Mouse (Mus musculus) forebrain, embryonic 15.5 days (tissue): Measurements from ENCODE around the gene Tjap1. TPM values are rescaled to one million over a fixed set of nuclear protein-coding genes. Genes with fewer than 3 reads are reported as not detected.

Experiments used
- ATAC-seq: fragments of 200-750 bp; cut with Nextera tagmentation; replicated peaks from 2 replicates; pipeline ENCODE4 v1.8.0; 2017; ENCODE audit warnings: mild to moderate bottlenecking, moderate TSS enrichment, moderate library complexity
- H3K27ac ChIP-seq: fragments of 300-500 bp; sonication (generic); replicated peaks from 2 replicates; pipeline ENCODE4 v1.5.1; 2015; ENCODE audit warnings: mild to moderate bottlenecking, inconsistent platforms
- H3K27me3 ChIP-seq: fragments of 300-500 bp; sonication (generic); 2 replicates; pipeline ENCODE4 v1.6.1; 2015; ENCODE audit warnings: inconsistent platforms
- H3K36me3 ChIP-seq: fragments of 300-500 bp; sonication (generic); 2 replicates; pipeline ENCODE4 v1.6.1; 2015; ENCODE audit warnings: mild to moderate bottlenecking, inconsistent platforms
- H3K4me1 ChIP-seq: fragments of 300-500 bp; sonication (generic); 2 replicates; pipeline ENCODE4 v1.6.1; 2015; ENCODE audit warnings: inconsistent platforms
- H3K4me2 ChIP-seq: fragments of 300-500 bp; sonication (generic); replicated peaks from 2 replicates; pipeline ENCODE4 v1.6.1; 2015; ENCODE audit warnings: mild to moderate bottlenecking, inconsistent platforms
- H3K4me3 ChIP-seq: fragments of 300-500 bp; sonication (generic); 2 replicates; pipeline ENCODE4 v1.5.1; 2015; ENCODE audit warnings: mild to moderate bottlenecking, inconsistent platforms
- H3K9ac ChIP-seq: fragments of 300-500 bp; sonication (generic); replicated peaks from 2 replicates; pipeline ENCODE4 v1.6.1; 2015; ENCODE audit warnings: mild to moderate bottlenecking, inconsistent platforms
- H3K9me3 ChIP-seq: fragments of 300-500 bp; sonication (generic); 2 replicates; pipeline ENCODE4 v1.6.1; 2016; ENCODE audit warnings: inconsistent platforms
- WGBS: fragments of 180-500 bp; shearing (Covaris S2); methylation state at CpG from one replicate; pipeline ENCODE4 v1.1.7; 2015; ENCODE audit warnings: mixed read lengths; 5-methylcytosine and 5-hydroxymethylcytosine counted together
- polyA plus RNA-seq: library from polyadenylated mRNA; unstranded; fragments of >200 nt; fragmentation: Nextera tagmentation; extraction: Ambion mirVana; gene quantifications from 2 replicates; pipeline ENCODE4 v1.2.1, GENCODE M21; 2015

Gene Tjap1
- polyA plus RNA-seq, 1 experiment from 2014 or later: 31.5 TPM

DNA sequence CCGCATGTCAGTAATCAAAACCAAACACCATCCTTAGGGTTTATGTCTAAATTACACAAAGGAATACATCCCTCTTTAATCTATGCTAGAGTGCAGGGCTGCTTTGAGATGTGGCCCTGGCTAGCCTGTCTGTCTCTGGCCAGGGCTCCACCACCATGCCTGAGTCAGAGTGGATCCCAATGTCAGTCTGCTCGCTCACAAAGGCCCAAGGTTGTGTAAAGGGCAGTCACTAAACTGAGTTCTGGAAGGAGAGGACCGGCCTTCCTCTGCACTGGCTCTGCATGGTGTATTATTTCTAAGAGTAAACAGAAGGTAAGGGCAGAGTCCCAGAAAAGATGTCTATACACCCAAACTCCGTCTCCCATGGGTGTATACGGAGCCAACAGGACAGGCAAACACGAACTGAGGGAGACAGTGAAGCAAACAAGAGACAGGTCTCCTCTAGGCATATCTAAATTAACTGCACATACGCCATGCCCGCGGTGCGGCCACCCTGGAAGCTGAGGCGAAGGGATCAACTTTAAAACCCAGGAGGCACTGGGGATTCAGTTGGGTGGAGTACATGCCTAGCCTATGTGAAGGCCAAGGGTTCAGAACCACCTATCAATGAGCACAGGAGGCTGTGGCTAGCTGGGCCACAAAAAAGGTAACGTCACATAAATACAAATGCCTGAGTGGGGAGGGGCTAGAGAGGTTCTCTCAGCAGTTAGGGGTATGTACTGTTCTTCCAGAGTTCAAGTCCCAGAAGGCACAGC lies 4.6 kb downstream of the Tjap1 start:
- ATAC-seq: no peak
- Histone ChIP-seq H3K36me3 (peaks cover 16% of the 10 kb centered on the region), H3K27me3 (no peaks in the 10 kb centered on the region), H3K4me2 (no peak overlapping the region), H3K4me1 (peaks cover 22% of the 10 kb centered on the region), H3K9me3 (no peaks in the 10 kb centered on the region), H3K4me3 (no peak overlapping the region), H3K9ac (no peak overlapping the region), H3K27ac (no peak overlapping the region)
- 92% methylated on average over 12 of the region's 12 CpGs for WGBS

DNA sequence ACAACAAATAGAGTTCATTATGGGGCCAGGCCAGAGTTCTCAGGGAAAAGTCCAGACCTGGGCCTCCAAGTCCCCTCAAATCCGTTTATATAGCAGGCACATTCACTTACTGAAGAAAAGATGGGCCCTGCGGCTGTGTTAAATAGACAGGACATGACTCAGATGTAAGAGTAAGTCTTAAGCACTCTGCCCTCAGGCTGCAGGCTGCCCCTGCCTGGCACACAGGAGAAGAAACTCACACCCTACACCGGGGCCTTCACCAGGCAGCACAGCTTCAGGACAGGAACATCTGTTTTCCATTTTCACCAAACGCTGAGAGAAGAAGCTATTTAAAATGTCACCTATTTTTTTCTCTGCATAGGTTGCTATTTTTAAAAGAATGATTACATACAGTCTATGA lies 5.2 kb downstream of the Tjap1 start:
- 86% methylated on average over 4 of the region's 4 CpGs for WGBS

GRCm38 (mm10) chr17:46275506-46275905 lies 7.3 kb downstream of the Tjap1 start:
- no peaks in the 10 kb centered on the region for H3K9me3 ChIP-seq
- no peak overlapping the region for H3K27ac ChIP-seq
- no peak overlapping the region for H3K4me2 ChIP-seq
- no peak overlapping the region for H3K9ac ChIP-seq
- no peak for ATAC-seq
- no peak overlapping the region for H3K4me3 ChIP-seq
- no peaks in the 10 kb centered on the region for H3K4me1 ChIP-seq
- peaks cover 20% of the 10 kb centered on the region for H3K36me3 ChIP-seq
- WGBS: 90% methylated on average over 10 of the region's 10 CpGs
- H3K27me3 ChIP-seq: no peaks in the 10 kb centered on the region

More for the DNA sequence above, 5.2 kb downstream of the Tjap1 start:
- no peak overlapping the region for H3K9ac ChIP-seq
- no peak overlapping the region for H3K4me3 ChIP-seq
- no peak for ATAC-seq
- no peaks in the 10 kb centered on the region for H3K27me3 ChIP-seq
- no peak overlapping the region for H3K4me2 ChIP-seq
- H3K36me3 ChIP-seq: peaks cover 16% of the 10 kb centered on the region
- H3K4me1 ChIP-seq: peaks cover 19% of the 10 kb centered on the region
- H3K9me3 ChIP-seq: no peaks in the 10 kb centered on the region
- H3K27ac ChIP-seq: no peak overlapping the region

- WGBS: 91% methylated on average over 6 of the region's 6 CpGs
- H3K27me3 ChIP-seq: no peaks in the 10 kb centered on the region
- H3K9ac ChIP-seq: no peak overlapping the region
- no peak for ATAC-seq
- no peak overlapping the region for H3K4me3 ChIP-seq
- H3K9me3 ChIP-seq: no peaks in the 10 kb centered on the region
- no peak overlapping the region for H3K27ac ChIP-seq
- H3K4me1 ChIP-seq: no peaks in the 10 kb centered on the region
- peaks cover 17% of the 10 kb centered on the region for H3K36me3 ChIP-seq
- H3K4me2 ChIP-seq: no peak overlapping the region
Measured at GRCm38 (mm10) chr17:46275034-46275433, 7.8 kb downstream of the Tjap1 start.

DNA sequence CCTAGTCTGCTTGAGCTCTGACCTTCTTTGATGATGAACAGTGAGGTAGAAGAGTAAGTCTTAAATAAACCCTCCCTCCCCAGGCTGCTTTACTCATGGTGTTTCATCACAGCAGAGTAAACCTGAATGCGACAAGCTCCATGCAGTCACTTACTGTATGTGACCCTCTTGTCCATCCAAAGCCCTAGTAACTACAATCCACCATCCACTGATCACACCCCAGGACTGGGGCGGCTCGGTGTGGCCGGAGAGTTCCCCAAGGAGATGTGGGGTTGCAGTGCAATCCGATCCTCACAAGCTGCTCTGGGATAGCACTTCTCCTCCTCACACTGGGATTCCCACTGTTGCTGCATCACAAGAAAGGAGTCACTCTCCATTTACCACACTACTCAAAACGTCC lies 8.4 kb downstream of the Tjap1 start:
- Histone ChIP-seq H3K27me3 (no peaks in the 10 kb centered on the region), H3K9ac (no peak overlapping the region), H3K9me3 (no peaks in the 10 kb centered on the region), H3K27ac (no peak overlapping the region), H3K36me3 (peaks cover 15% of the 10 kb centered on the region), H3K4me2 (no peak overlapping the region), H3K4me1 (no peaks in the 10 kb centered on the region), H3K4me3 (no peak overlapping the region)
- WGBS: 79% methylated on average over 6 of the region's 6 CpGs
- ATAC-seq: no peak

GRCm38 (mm10) chr17:46273803-46274236 lies 9.0 kb downstream of the Tjap1 start:
- Histone ChIP-seq H3K4me2 (no peak overlapping the region), H3K9ac (no peak overlapping the region), H3K27ac (no peak overlapping the region), H3K36me3 (peaks cover 11% of the 10 kb centered on the region), H3K4me3 (no peak overlapping the region), H3K27me3 (no peaks in the 10 kb centered on the region), H3K4me1 (no peaks in the 10 kb centered on the region), H3K9me3 (no peaks in the 10 kb centered on the region)
- WGBS: 75% methylated on average over 1 of the region's 1 CpGs
- ATAC-seq: no peak

DNA sequence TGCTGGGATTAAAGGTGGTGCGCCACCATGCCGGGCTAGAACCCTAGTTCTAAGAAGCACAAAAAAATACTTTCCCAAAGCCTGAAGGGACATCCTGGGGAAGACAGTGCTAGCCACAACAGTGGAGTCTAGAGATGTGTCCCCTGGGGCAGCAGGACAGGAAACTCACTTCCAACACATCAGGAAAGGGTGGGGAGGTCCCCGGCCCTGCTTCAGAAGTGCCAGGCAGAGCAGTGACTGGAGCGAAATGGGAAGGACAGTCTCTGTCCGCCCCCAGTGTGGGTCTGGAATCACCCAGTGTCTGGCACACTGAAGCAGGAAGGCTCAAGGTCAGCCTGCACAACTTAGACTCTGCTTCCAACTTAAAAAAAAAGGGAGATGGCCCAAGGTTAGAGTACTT lies 10.2 kb downstream of the Tjap1 start:
- Histone ChIP-seq H3K9ac (no peak overlapping the region), H3K9me3 (no peaks in the 10 kb centered on the region), H3K27ac (no peak overlapping the region), H3K4me2 (no peak overlapping the region), H3K27me3 (no peaks in the 10 kb centered on the region), H3K36me3 (peaks cover 5% of the 10 kb centered on the region; the same call in 1 of the 2 replicates), H3K4me3 (no peak overlapping the region), H3K4me1 (no peaks in the 10 kb centered on the region)
- ATAC-seq: no peak
- WGBS: 88% methylated on average over 5 of the region's 5 CpGs

DNA sequence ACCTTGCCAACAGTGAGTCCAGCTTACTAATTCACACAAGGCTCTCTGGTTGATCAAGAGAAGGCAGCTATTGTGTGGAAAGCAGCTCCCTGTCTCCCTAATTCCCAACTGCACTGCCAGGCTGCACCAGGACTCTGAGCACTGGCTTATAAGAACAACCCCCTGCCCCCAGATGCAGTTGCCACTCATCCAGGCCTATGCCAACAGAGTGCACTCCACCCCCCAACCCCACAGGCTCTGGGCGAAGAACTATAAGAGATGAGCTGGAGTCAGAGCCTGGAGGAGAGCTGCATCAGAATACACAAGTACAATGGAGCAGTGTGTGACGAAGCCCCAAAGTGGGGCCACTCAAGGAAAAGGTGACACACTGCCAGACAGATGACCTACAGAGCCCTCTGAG lies 10.8 kb downstream of the Tjap1 start:
- peaks cover 4% of the 10 kb centered on the region; the same call in 1 of the 2 replicates for H3K36me3 ChIP-seq
- no peaks in the 10 kb centered on the region for H3K27me3 ChIP-seq
- WGBS: 90% methylated on average over 2 of the region's 2 CpGs
- H3K9ac ChIP-seq: no peak overlapping the region
- H3K4me3 ChIP-seq: no peak overlapping the region
- no peak for ATAC-seq
- no peaks in the 10 kb centered on the region for H3K9me3 ChIP-seq
- H3K27ac ChIP-seq: no peak overlapping the region
- H3K4me1 ChIP-seq: no peaks in the 10 kb centered on the region
- no peak overlapping the region for H3K4me2 ChIP-seq

GRCm38 (mm10) chr17:46269771-46270534 lies 12.9 kb downstream of the Tjap1 start:
- Histone ChIP-seq H3K9me3 (no peaks in the 10 kb centered on the region), H3K9ac (no peak overlapping the region), H3K27me3 (no peaks in the 10 kb centered on the region), H3K27ac (no peak overlapping the region), H3K4me1 (peaks cover 3% of the 10 kb centered on the region), H3K4me2 (no peak overlapping the region), H3K4me3 (no peak overlapping the region), H3K36me3 (peaks cover 4% of the 10 kb centered on the region; the same call in 1 of the 2 replicates)
- WGBS: 85% methylated on average over 19 of the region's 19 CpGs
- ATAC-seq: no peak

GRCm38 (mm10) chr17:46268026-46268720 lies 14.7 kb downstream of the Tjap1 start:
- Histone ChIP-seq H3K27me3 (no peaks in the 10 kb centered on the region), H3K4me2 (no peak overlapping the region), H3K4me3 (no peak overlapping the region), H3K9me3 (no peaks in the 10 kb centered on the region), H3K27ac (no peak overlapping the region), H3K4me1 (peaks cover 3% of the 10 kb centered on the region), H3K9ac (no peak overlapping the region), H3K36me3 (peaks cover 18% of the 10 kb centered on the region)
- ATAC-seq: no peak
- WGBS: 77% methylated on average over 10 of the region's 10 CpGs

DNA sequence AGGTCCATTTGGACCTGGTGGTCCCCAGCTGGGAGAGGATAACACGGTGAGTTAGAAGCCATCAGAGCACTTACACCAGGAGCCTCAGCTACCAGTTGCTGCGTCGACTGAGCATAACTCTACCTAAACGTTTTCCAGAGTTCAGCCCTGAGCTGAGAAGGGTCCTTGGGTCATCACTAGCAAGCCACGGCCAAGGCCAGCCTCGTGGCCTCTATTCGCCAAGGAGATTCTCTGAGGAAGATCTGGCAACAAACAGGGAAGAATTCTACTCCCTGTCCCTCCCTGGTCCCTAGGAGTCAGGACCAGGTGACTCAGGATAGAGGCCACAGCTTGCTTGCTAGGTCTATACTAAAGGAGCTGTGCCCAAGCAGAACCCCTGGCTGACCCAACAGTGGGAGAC lies 15.3 kb downstream of the Tjap1 start:
- H3K9ac ChIP-seq: no peak overlapping the region
- no peak overlapping the region for H3K4me3 ChIP-seq
- H3K9me3 ChIP-seq: no peaks in the 10 kb centered on the region
- H3K27me3 ChIP-seq: no peaks in the 10 kb centered on the region
- peaks cover 24% of the 10 kb centered on the region for H3K36me3 ChIP-seq
- H3K4me1 ChIP-seq: peaks cover 3% of the 10 kb centered on the region
- WGBS: 87% methylated on average over 7 of the region's 7 CpGs
- no peak overlapping the region for H3K27ac ChIP-seq
- ATAC-seq: no peak
- H3K4me2 ChIP-seq: no peak overlapping the region

- Histone ChIP-seq H3K27me3 (no peaks in the 10 kb centered on the region), H3K4me1 (peaks cover 3% of the 10 kb centered on the region), H3K9ac (no peak overlapping the region), H3K9me3 (no peaks in the 10 kb centered on the region), H3K4me3 (no peak overlapping the region), H3K36me3 (peaks cover 29% of the 10 kb centered on the region), H3K4me2 (no peak overlapping the region), H3K27ac (no peak overlapping the region)
- ATAC-seq: no peak
- WGBS: 83% methylated on average over 6 of the region's 6 CpGs
Measured at GRCm38 (mm10) chr17:46266986-46267385, 15.8 kb downstream of the Tjap1 start.
